ENCODE assay signal across 14 mouse cellular contexts in the genomic region with DNA sequence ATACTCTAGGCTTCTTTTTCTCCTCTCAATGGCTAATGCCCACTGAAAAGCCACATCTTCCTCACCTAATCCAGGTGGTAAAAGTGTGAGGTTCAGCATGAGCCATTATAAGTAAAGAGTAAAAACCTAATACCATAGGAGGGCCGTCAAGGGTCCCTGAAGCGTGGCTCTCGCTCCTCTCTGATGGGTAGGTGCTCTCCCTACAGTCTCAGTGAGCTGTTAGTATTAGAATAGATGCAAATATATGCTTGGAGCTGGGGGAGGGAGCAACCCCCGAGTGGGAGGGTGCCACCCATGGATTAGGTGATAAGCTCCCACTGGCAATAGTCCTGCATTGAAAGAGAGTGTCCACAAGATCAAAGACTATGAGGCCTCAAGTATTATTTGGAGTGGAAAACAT.
DNase-seq lines count a peak whose midpoint lies in the region; ATAC-seq and TF ChIP-seq lines count a peak whose summit lies in the region.
"Had no signal": no experiment of that assay in that cellular context is flagged by ENCODE, and none has a peak within 500 bp of the region (broad histone marks: within the 10 kb centered on the region; RNA-seq: fewer than 3 reads in every experiment).

No protein-coding gene starts in this region.

- 82% methylated on average over 4 of the region's 4 CpGs for WGBS in heart, adult 2 months
- WGBS in lung, postnatal 0 days = 72% methylated on average over 4 of the region's 4 CpGs
- 81% methylated on average over 4 of the region's 4 CpGs for WGBS in forebrain, embryonic 12.5 days
- 70% methylated on average over 4 of the region's 4 CpGs for WGBS in hindbrain, postnatal 0 days

- no peak overlapping the region for H3K4me2 ChIP-seq in lung, postnatal 0 days (replicated peaks; ENCODE audit: low read depth, low read length)
- no peak overlapping the region for H3K4me2 ChIP-seq in forebrain, embryonic 12.5 days
- no peak overlapping the region for H3K4me2 ChIP-seq in hindbrain, postnatal 0 days (ENCODE audit: low read depth, low read length)
- H3K4me2 ChIP-seq: limb, embryonic 15.5 days; lung, embryonic 14.5 days had no signal

- H3K9ac ChIP-seq in heart, adult 2 months (ENCODE audit: low read depth, low read length) = no peak overlapping the region
- no peak overlapping the region for H3K9ac ChIP-seq in lung, postnatal 0 days (replicated peaks; ENCODE audit: low read depth)
- H3K9ac ChIP-seq in forebrain, embryonic 12.5 days = no peak overlapping the region
- H3K9ac ChIP-seq in hindbrain, postnatal 0 days (replicated peaks; ENCODE audit: low read length) = no peak overlapping the region
- H3K9ac ChIP-seq: limb, embryonic 15.5 days; lung, embryonic 14.5 days had no signal

- TF ChIP-seq EP300 in heart, adult 2 months (IDR thresholded peaks at IDR 0.05; ENCODE audit: insufficient read depth, low read depth, low read length) = no peak
- no peak for TF ChIP-seq EP300 in lung, postnatal 0 days (IDR thresholded peaks at IDR 0.05)

- ATAC-seq in lung, postnatal 0 days = no peak
- ATAC-seq in forebrain, embryonic 12.5 days (ENCODE audit: low FRiP score) = no peak
- no peak for ATAC-seq in hindbrain, postnatal 0 days
- ATAC-seq: inflammation-experienced regulatory T-cells, adult 6 months had no signal

- H3K27me3 ChIP-seq in heart, adult 2 months (ENCODE audit: control insufficient read depth, insufficient read depth, low read length) = no peaks in the 10 kb centered on the region
- no peaks in the 10 kb centered on the region for H3K27me3 ChIP-seq in lung, postnatal 0 days (replicated peaks; ENCODE audit: insufficient read depth, low read length)
- 0 out of 2 replicates have a peak, but pooled peaks cover 4% of the 10 kb centered on the region for H3K27me3 ChIP-seq in forebrain, embryonic 12.5 days
- no peaks in the 10 kb centered on the region for H3K27me3 ChIP-seq in hindbrain, postnatal 0 days (ENCODE audit: insufficient read depth, low read length)
- H3K27me3 ChIP-seq: limb, embryonic 15.5 days had no signal

- no peak for TF ChIP-seq POLR2A in heart, adult 2 months (IDR thresholded peaks at IDR 0.05; ENCODE audit: insufficient read depth, low read depth, low read length)

- peaks cover 15% of the 10 kb centered on the region for H3K4me1 ChIP-seq in heart, adult 2 months (ENCODE audit: control insufficient read depth, insufficient read depth, low read length)
- no peaks in the 10 kb centered on the region; the same call in 1 of the 2 replicates for H3K4me1 ChIP-seq in lung, postnatal 0 days (ENCODE audit: insufficient read depth, low read depth, low read length)
- H3K4me1 ChIP-seq in forebrain, embryonic 12.5 days = peaks cover 50% of the 10 kb centered on the region
- peaks cover 6% of the 10 kb centered on the region; the same call in 1 of the 2 replicates for H3K4me1 ChIP-seq in hindbrain, postnatal 0 days (ENCODE audit: insufficient read depth, low read length)

- intact Hi-C loops in heart, adult 2 months (cut with DNase I) = no loop called here

- no peaks in the 10 kb centered on the region for H3K9me3 ChIP-seq in lung, postnatal 0 days (ENCODE audit: low read length)
- no peaks in the 10 kb centered on the region for H3K9me3 ChIP-seq in forebrain, embryonic 12.5 days
- H3K9me3 ChIP-seq in hindbrain, postnatal 0 days (ENCODE audit: low read length) = no peaks in the 10 kb centered on the region
- H3K9me3 ChIP-seq: limb, embryonic 15.5 days had no signal

- H3K4me3 ChIP-seq in heart, adult 2 months = no peak overlapping the region
- H3K4me3 ChIP-seq in lung, postnatal 0 days (ENCODE audit: low read depth, low read length) = no peak overlapping the region
- no peak overlapping the region for H3K4me3 ChIP-seq in forebrain, embryonic 12.5 days (replicated peaks)
- no peak overlapping the region for H3K4me3 ChIP-seq in hindbrain, postnatal 0 days (ENCODE audit: low read length)
- H3K4me3 ChIP-seq: limb, embryonic 15.5 days had no signal

- TF ChIP-seq CTCF in heart, adult 2 months (IDR thresholded peaks at IDR 0.05) = no peak
- no peak for TF ChIP-seq CTCF in lung, postnatal 0 days (IDR thresholded peaks at IDR 0.05)
- no peak for TF ChIP-seq CTCF in hindbrain, postnatal 0 days (IDR thresholded peaks at IDR 0.05; ENCODE audit: low read depth)

- peak overlapping the region; percentile 18 for H3K27ac ChIP-seq in heart, adult 2 months
- H3K27ac ChIP-seq in lung, postnatal 0 days (ENCODE audit: low read length) = peak overlapping the region; percentile 7; the same call in 1 of the 2 replicates
- peak overlapping the region; percentile 63; the same call in 1 of the 2 replicates for H3K27ac ChIP-seq in forebrain, embryonic 12.5 days
- peak overlapping the region; percentile 34; the same call in 1 of the 2 replicates for H3K27ac ChIP-seq in hindbrain, postnatal 0 days
- H3K27ac ChIP-seq: limb, embryonic 15.5 days had no signal

- H3K79me2 ChIP-seq in heart, adult 2 months (replicated peaks; ENCODE audit: control insufficient read depth, insufficient read depth, low read length) = no peaks in the 10 kb centered on the region

- peaks cover 16% of the 10 kb centered on the region for H3K36me3 ChIP-seq in heart, adult 2 months (ENCODE audit: control insufficient read depth, insufficient read depth, low read length)
- no peaks in the 10 kb centered on the region for H3K36me3 ChIP-seq in lung, postnatal 0 days (ENCODE audit: insufficient read depth, low read length)
- no peaks in the 10 kb centered on the region for H3K36me3 ChIP-seq in forebrain, embryonic 12.5 days (replicated peaks)
- no peaks in the 10 kb centered on the region for H3K36me3 ChIP-seq in hindbrain, postnatal 0 days (ENCODE audit: insufficient read depth, low read length)
- H3K36me3 ChIP-seq: limb, embryonic 15.5 days had no signal

- DNase-seq in heart, adult 2 months = no peak
- DNase-seq in heart, adult 9 months (ENCODE audit: low spot score in 2 of 2) = no peak
- no peak for DNase-seq in lung, postnatal 0 days (ENCODE audit: low spot score)
- no peak for DNase-seq in lung, postnatal 10 days
- no peak for DNase-seq in hindbrain, postnatal 0 days (ENCODE audit: low spot score)
- DNase-seq in right cerebral cortex, postnatal 25 days = no peak
- no peak for DNase-seq in adipocyte (ENCODE audit: low spot score)
- DNase-seq: adrenal gland, postnatal 10 days; cerebellum, adult 9-10 months; embryo, embryonic 11 days had no signal

Comparison
In these comparisons a context has a peak if more than half of its experiments do, and no peak if none do; other contexts are left out.
1. H3K27ac ChIP-seq: peak in every context shown above with its lines; median percentile 63 in forebrain, embryonic 12.5 days; 34 in hindbrain, postnatal 0 days; 18 in heart, adult 2 months; 7 in lung, postnatal 0 days.